Mouse (Mus musculus) olfactory bulb, adult 2 months (tissue): ENCODE measurements around the gene Dcst2. TPM values are rescaled to one million over a fixed set of nuclear protein-coding genes. Genes with fewer than 3 reads are reported as not detected.

ENCODE experiments used
- H3K27ac ChIP-seq: fragments of 200-500 bp; 2 replicates; pipeline ENCODE4 v1.5.1; 2012; ENCODE audit warnings: low read depth, low read length; ENCODE audit not compliant: insufficient read depth
- H3K4me1 ChIP-seq: fragments of 200-500 bp; 2 replicates; pipeline ENCODE4 v1.6.1; 2012; ENCODE audit warnings: low read length; ENCODE audit not compliant: control insufficient read depth, insufficient read depth
- H3K4me3 ChIP-seq: fragments of 200-500 bp; 2 replicates; pipeline ENCODE4 v1.5.1; 2012; ENCODE audit warnings: mild to moderate bottlenecking, low read depth, low read length, moderate library complexity; ENCODE audit not compliant: insufficient read depth
- CTCF ChIP-seq: fragments of 200-500 bp; IDR thresholded peaks from 2 replicates; pipeline ENCODE4 v1.5.1; 2012; ENCODE audit warnings: low read depth, mild to moderate bottlenecking, low read length, moderate library complexity; ENCODE audit not compliant: insufficient read depth
- POLR2A ChIP-seq: fragments of 200-500 bp; IDR thresholded peaks from 2 replicates; pipeline ENCODE4 v1.6.1; 2012; ENCODE audit warnings: mild to moderate bottlenecking, low read depth, low read length, moderate library complexity; ENCODE audit not compliant: insufficient read depth
- WGBS: fragments of 180-500 bp; shearing (Covaris S2); methylation state at CpG from one replicate; pipeline ENCODE4 v1.1.7; 2018; 5-methylcytosine and 5-hydroxymethylcytosine counted together
- polyA plus RNA-seq: library from polyadenylated mRNA; stranded (reverse); fragments of >200 nt; gene quantifications from 2 replicates; pipeline ENCODE4 v1.2.4, GENCODE M21; 2012; ENCODE audit warnings: low replicate concordance; ENCODE audit not compliant: missing spikeins, insufficient read depth, insufficient read length

The Dcst2 gene
- polyA plus RNA-seq, 1 experiment, result not detected

DNA sequence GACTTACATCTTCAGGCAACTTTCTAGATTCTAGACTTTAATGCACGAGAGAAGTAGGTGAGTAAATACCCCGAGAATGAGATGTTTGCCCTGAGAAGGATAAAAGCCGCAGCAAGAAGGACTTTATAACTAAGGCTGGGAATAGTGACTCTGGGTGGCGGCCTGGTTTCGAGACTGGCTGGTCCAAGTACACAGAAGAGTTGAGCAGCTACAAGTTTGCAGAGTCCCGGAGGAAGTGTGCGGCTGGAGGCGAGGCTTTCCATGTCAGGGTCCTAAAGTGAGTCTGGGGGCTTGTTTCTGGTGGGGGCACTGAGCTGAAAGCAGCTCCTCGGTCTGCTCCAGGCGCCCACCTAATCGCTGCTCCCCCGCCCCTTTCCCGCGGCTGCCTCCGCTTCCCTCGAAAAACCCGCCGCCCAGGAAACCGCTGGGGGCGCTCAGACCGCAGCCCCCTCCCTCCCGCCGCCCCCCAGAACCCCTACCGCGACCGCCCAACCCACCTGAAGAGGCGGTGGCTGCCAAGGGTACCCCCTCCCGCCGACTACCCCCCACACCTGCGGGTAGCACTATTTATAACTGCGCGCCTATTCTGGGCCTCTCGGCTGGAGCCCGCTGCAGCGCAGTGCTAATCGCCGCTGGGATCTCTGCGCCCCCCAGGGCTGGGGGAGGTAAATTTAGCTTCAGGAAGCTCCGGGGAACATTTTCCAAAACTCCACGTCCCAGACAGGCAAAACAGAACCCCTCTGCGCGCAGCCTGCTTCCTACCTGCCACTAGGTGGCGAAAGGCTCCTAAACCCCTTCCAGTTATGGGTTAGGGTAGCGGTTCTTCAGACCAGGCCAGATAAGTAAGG lies 34.3 kb downstream of the Dcst2 start:
- TF ChIP-seq POLR2A (no peak), CTCF (peak; percentile 84)
- peaks cover 37% of the 10 kb centered on the region for H3K4me1 ChIP-seq
- peak overlapping the region; percentile 28 for H3K4me3 ChIP-seq
- WGBS, result under 1% methylated on average over 40 of the region's 44 CpGs
- no peak overlapping the region for H3K27ac ChIP-seq

DNA sequence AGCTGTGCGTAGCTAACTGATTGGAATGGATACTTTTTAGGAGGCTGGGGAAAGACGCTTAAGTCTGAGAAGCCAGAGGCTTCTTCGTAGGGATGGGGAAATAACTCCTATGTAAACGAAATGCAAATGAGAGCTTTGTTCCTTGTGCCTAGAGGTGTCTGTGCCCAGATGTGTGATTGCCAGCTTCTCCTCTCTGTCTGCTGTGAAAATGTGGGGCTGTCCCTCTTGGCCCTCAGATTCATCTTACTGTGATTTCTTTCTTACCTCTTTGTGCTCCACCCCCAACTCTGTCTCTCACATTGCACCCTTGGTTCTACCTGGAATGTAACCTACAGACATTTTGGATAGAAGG lies 34.9 kb downstream of the Dcst2 start:
- H3K4me1 ChIP-seq, result peaks cover 32% of the 10 kb centered on the region
- no peak for TF ChIP-seq POLR2A
- no peak for TF ChIP-seq CTCF
- no peak overlapping the region for H3K4me3 ChIP-seq
- no peak overlapping the region for H3K27ac ChIP-seq
- WGBS, result 4% methylated on average over 4 of the region's 4 CpGs

DNA sequence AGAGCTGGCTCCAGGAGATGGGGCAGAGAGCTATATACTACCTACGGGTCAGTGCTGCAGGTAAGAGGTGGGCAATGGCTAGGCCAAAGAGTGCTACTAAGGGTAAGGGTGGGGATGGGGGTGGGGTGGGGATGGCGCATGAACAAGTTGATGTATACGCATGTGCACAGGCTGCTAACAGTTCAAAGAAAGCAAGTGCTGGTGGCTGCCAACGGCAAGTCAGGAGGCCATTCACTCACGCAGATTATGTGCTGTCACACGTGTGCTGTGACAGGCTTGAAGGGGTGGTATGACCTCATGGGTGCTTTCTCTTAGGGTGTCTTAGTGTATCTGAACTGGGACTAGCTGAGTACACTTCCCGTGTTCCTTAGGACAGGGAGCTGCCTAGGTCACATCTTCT lies 39.6 kb downstream of the Dcst2 start:
- Histone ChIP-seq H3K27ac (no peak overlapping the region), H3K4me3 (no peak overlapping the region), H3K4me1 (no peaks in the 10 kb centered on the region)
- TF ChIP-seq POLR2A, result no peak
- TF ChIP-seq CTCF, result no peak
- WGBS, result 91% methylated on average over 7 of the region's 7 CpGs

DNA sequence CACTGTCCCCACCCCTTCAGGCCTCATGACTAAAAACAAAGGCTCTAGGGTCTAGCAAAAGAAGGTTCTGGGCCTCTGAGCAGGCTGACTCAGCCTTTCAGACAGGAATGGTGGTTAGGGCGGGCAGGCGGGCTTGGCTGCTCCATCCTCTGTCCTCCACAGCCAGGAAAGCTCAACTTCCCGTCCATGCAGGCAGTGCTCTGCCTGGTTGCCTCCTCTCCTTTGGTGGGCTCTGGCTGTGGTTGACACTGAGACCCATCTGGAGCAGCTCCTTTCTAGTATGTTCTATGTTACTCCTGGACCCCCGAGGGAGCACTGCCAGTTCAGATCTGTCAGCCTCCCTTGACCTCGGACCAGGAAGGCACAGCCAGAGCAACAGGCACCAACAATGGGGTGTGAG lies 40.9 kb downstream of the Dcst2 start, which contains the start of gene Lenep:
TSS of gene Lenep (minus strand) at position 101 of the 400 bp plus-strand sequence.
- TF ChIP-seq CTCF (no peak), POLR2A (no peak)
- no peak within 1 kb of the TSS for H3K4me3 ChIP-seq
- 73% methylated on average over 5 of the region's 5 CpGs for WGBS
- H3K4me1 ChIP-seq, result 0 out of 2 replicates have a peak, but pooled peaks cover 3% of the 10 kb centered on the region
- no peak within 1 kb of the TSS for H3K27ac ChIP-seq

DNA sequence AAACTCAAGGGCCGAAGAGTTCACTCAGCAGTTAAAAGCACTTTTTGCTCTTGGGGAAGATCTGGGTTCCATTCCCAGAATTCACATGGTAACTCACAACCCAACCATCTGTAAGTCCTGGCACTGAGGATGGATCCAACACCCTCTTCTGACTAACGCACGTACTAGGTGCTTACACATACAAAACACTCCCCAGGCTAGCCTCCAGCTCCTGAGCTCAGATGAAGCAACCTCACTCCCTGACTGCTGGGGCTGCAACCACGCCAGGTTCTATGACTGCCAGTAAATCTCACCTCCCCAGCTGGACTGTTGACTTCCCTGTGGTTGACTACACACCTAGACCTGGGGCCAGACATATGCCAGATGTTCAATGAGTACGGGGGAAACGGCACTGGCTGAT lies 45.1 kb downstream of the Dcst2 start:
- WGBS, result 88% methylated on average over 6 of the region's 6 CpGs
- H3K4me3 ChIP-seq, result no peak overlapping the region
- TF ChIP-seq CTCF, result no peak
- H3K4me1 ChIP-seq, result peaks cover 15% of the 10 kb centered on the region
- no peak overlapping the region for H3K27ac ChIP-seq

DNA sequence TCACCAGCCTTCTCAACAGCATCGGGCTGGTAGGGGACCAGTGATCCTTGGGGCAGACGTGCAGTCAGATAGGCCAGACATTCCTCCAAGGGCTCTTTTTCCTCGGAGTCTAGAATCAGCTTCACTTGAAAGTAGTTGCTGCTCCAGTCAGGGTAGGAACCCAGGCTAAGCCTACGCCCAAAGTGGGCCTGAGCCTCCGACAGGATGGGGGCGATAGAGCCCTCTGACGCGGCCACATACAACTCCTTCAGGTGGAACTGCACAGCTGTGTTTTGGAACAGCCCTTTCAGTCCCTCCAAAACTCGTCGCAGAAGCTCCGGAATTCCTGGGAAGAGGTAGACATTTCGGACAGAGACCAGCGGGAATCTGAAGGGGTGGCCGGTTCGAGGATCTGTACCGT lies 46.7 kb downstream of the Dcst2 start:
- WGBS, result 68% methylated on average over 16 of the region's 16 CpGs
- H3K27ac ChIP-seq, result no peak overlapping the region
- peaks cover 15% of the 10 kb centered on the region for H3K4me1 ChIP-seq
- TF ChIP-seq POLR2A, result no peak
- no peak overlapping the region for H3K4me3 ChIP-seq

DNA sequence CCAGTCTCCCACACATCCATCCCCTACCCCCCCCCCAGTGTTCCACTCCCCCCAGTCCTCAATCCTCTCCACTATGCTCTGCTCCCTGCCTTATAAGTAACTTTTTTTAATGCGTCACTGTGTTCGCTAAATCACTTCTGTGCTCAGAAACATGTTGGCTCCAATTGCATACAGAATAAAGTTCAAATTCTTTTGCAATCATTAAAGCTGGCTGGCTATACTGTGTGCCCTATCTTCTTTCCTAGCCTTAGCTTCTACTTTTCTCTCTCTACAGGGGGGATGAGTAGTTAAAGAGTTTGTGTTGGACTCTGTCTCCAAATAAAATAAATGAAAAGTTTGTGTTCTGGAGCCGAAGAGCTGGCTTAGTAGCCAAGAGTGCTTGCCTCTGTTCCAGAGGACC lies 47.9 kb downstream of the Dcst2 start:
- Histone ChIP-seq H3K4me1 (peaks cover 15% of the 10 kb centered on the region), H3K4me3 (no peak overlapping the region), H3K27ac (no peak overlapping the region)
- 95% methylated on average over 3 of the region's 3 CpGs for WGBS
- TF ChIP-seq CTCF (no peak), POLR2A (no peak)

DNA sequence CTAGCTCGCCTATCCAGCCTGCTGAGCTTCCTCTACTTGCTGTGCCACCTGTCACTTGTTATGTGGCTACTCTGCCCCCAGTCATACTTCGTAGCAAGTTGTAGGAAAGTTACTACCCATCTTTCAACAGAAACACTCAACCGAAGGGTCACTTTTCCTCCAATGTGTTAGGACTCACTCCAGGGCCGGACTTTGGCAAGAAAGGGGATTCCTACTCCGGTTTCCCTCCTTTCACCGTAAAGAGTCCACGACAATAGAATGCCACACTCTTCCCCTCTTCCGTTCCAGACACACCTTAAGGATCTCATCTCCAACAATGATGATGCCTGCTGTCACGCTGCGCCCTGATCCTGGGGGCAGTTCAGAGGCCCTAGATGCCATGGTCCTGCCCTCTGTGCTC lies 49.1 kb downstream of the Dcst2 start:
- 75% methylated on average over 10 of the region's 10 CpGs for WGBS
- Histone ChIP-seq H3K4me3 (peak overlapping the region; percentile 62), H3K27ac (no peak overlapping the region), H3K4me1 (peaks cover 15% of the 10 kb centered on the region)
- TF ChIP-seq CTCF, result no peak
- no peak for TF ChIP-seq POLR2A

DNA sequence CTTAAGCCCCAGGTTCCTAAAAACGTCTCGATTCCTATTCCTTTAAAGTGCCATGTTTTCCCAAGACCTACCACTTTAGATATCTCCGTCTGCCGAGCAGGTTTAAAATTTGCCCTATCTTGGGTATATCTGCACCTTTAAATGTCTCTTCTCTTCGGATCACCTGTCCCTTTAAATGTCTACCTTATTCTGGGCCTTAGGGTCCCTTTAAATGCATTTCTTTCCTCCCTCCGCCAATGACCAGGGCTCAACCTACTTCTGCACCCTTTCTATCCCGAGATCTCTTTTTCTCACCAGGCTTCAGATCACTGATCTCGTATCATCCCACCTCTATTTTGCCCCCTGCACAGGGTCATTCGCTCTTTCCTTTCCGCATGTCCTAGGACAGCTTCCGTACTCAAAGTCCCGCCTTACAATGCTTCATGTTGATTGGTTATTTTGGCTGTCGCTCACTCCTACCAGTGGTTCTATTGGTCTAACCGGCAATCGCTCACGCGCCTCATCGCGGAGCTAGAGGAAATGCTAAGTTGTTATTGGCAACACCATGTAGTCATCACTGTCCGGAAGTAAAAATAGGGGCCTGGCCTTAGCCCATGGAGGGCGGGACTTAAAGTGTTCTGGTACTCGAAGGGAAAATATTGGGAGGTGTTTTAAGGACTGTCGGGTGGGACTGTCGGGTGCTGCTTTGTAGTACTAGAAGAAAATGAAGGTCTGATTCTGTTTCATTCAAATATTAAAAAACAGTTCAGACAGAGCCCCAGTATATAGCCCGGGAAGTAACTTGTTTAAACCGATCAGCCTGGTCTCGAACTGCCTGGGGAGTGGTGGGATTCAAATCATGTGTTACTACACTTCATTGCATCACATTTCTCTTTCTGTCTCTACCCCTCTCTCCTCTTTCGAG lies 50.0 kb downstream of the Dcst2 start, which contains the start of gene Flad1:
TSS of gene Flad1 (minus strand) at position 381 of the 904 bp plus-strand sequence.
- Histone ChIP-seq H3K4me1 (peaks cover 15% of the 10 kb centered on the region), H3K4me3 (peak within 1 kb of the TSS; percentile 62), H3K27ac (peak within 1 kb of the TSS; percentile 87)
- WGBS, result 3% methylated on average over 28 of the region's 28 CpGs
- no peak for TF ChIP-seq POLR2A
- TF ChIP-seq CTCF, result no peak
